Mouse (Mus musculus) left cerebral cortex, postnatal 4 days (tissue): ENCODE measurements at regions not wholly inside any gene's neighbourhood (a gene's known extent, or its start where the extent isn't known, plus 50 kb on each side); places are given as distances from the start of the nearest gene placed in this dataset.

Source experiments
- DNase-seq: peaks from one replicate; pipeline ENCODE4 v3.0.0-alpha.2; 2022
- intact Hi-C: fragments of 180-260 bp; cut with DNase I; formaldehyde crosslinking; loops from one replicate; pipeline ENCODE4 v1.15.1; 2025

DNA sequence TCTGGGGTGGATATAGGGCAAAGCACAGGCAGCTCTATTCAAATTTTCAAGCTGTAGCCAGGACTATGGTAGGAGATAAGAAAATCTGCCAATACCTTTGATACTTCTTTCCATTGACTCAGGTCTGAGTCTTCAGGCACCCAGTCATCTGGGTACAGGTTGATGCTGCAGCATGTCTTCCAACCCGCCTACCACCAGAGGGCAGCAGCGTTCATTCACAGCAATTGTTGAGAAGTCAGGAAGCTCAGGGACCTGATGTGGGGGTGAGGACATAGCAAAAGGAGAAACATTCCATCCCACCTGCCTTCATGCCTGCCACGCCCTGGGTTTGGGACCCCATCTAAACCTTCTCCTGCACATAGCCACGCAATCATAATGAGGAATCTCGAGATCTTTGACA is 118.2 kb upstream of the Gm21876 start:
- intact Hi-C loops = no loop called here

DNA sequence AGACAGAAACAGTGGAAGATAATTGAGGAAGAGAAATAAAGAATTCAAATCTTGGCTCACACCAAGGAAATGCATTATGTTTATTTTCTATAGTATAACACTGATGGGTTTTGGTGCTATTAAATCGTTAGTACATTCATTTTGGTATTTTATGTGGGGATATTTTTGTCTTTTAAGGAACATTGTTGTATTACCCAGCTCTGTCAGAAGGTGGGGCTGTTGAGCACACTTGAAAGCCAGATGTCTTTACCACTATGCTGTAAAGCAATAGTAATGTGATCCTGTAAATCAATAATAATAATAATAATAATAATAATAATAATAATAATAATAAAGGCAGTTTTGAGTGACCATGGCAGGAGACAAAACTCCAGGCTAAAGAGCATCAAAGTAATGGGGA is 120.0 kb upstream of the Gm21876 start:
- DNase-seq = no peak
- intact Hi-C loops = no loop called here

More for the DNA sequence above, 118.2 kb upstream of the Gm21876 start:
- peak; percentile 54 for DNase-seq

GRCm38 (mm10) chrX:21297349-21297748 is 121.9 kb upstream of the Gm21876 start:
- no peak for DNase-seq
- intact Hi-C loops = no loop called here

DNA sequence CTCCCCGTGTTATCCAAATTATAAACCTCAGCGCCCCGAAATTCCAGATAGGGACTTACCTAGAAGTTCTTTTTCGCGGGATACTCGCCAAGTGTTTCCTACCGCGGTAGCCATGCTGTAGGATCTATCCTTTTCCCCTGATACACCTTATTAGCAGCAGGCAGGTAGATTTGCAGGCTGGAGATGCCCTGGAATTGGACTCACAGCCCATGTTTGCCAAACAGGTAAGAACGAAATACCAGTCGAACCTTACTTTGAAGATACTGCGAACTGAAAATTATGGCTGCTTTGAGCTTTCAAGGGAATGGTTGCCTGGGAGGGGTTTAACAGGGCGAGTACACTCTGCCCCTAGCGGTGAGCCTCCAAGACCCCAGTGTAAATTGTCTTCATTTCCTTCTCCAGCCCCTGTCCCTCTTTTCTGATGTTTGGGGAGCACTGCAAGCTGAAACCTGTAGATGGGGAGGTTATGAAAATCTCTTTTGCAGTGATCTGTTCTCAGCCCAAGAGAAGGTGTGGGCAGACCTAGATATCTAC is 149.8 kb upstream of the Agtr2 start:
- intact Hi-C loops = no loop called here
- peak; percentile 11 for DNase-seq

- no peak for DNase-seq
- intact Hi-C loops = no loop called here
Observed at GRCm38 (mm10) chrX:21344397-21344796, 139.9 kb upstream of the Agtr2 start.

DNA sequence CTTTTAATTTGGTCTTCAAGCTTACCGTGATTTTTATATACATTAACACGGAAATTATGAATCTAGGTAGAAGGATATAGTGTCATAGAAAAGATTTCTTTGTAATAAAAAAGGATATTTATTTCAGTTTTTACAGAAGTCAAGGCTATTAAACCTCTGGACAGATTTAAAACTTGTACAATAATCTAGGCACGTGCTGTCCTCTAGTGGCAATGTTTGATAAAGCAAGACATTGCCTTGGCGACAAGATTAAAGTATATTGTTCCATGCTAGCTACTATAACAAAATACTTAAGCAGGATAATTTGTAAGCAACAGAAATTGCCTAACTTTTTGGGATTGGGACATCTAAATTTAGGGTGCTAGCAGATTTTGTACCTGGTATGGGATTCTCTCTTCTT is 133.8 kb upstream of the Agtr2 start:
- intact Hi-C loops = no loop called here
- DNase-seq = no peak

DNA sequence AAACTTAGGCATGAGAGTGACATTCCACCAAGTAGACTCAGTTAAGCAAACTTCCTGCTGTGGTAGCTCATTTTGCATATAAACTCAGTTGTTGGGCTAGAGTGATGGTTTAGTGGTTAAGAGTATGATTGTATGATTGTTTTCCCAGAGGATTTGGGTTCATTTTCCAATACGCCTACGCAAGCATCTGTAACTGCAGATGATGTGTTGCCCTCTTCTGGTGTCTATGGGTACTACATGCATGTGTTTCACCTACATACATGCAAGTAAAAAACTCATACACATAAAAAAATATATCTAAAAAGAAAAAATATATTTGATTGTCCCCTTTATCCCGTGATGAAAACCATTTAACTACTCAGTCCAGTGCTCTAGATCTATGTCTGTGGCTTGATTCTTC is 132.0 kb upstream of the Agtr2 start:
- no peak for DNase-seq
- intact Hi-C loops = no loop called here

DNA sequence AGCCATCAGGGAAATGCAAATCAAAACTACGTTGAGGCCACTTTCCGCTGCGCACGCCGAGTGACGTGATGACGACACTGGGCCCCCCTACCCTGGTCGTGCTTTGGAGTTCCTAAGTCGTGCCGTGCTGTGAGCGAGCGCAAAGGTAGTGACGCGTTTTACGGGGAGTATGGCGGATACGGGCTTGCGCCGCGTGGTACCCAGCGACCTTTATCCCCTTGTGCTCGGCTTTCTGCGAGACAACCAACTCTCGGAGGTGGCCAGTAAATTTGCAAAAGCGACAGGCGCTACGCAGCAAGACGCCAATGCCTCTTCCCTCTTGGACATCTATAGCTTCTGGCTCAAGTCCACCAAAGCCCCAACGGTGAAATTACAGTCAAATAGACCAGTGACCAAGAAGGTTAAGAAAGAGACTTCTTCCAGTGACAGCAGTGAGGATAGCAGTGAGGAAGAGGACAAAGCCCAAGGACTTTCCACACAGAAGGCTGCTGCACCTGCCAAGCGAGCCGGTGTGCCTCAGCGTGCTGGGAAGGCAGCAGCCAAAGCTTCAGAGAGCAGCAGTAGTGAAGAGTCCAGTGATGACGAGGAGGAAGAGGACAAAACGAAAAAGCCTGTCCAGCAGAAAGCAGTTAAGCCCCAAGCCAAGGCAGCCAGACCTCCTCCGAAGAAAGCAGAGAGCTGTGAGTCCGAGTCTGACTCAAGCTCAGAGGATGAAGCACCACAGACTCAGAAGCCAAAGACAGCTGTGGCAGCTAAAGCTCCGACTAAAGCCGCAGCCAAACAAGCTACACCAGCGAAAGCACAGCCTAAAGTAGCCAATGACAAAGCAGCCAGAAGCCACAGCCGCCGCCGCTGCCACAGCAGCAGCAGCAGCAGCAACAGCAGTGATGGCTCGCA is 123.3 kb upstream of the Agtr2 start:
- intact Hi-C loops = no loop called here
- DNase-seq = peak; percentile 60

- intact Hi-C loops = loop anchor here (10.0 kb wide), 1 partner anchor 1910 kb away; no protein-coding TSS in a partner anchor
- DNase-seq = no peak
Observed at GRCm38 (mm10) chrX:21385221-21385620, 99.1 kb upstream of the Agtr2 start.

DNA sequence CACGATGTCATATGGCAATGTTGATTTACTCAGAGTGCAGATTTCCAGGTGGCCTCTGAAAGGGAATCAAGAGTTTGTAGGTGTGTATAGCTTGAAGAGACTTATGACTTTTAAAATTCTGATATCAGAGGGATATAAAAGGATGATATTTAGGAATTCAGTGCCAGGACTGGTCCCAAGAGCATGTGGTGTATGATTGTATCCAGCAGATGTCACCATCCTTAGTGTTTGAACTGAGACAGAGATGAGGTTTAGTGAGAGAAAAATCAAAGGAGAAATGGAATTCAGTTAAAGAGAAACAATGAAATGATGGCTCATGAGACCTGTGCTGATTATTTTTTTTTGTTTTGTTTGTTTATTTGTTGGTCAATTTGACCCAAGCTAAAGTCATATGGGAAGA is 94.4 kb upstream of the Agtr2 start:
- DNase-seq = no peak
- intact Hi-C loops = loop anchor here (10.0 kb wide), 1 partner anchor 1905 kb away; no protein-coding TSS in a partner anchor

DNA sequence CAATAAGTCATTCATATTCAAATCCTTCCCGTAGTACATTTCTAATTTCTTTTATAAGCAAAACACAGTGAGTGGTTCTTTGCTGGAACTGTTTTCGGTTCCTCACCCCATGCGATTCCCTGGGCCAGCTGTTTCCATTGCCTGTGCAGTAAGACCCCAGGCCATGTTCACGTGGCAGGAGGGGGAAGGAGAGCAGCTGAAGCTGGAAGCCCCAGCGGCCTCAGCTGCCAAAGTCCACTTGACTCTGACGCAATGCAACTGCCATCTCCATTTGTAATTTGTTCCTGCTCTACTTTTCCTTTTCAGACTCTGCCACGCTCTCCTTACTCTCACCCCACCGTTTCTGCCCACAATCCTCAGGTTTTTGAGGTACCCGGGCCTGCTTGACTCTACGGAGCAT is 91.1 kb upstream of the Agtr2 start:
- DNase-seq = peak; percentile 9
- intact Hi-C loops = no loop called here

- DNase-seq = no peak
- intact Hi-C loops = no loop called here
Observed at GRCm38 (mm10) chrX:21424797-21425196, 59.5 kb upstream of the Agtr2 start.

DNA sequence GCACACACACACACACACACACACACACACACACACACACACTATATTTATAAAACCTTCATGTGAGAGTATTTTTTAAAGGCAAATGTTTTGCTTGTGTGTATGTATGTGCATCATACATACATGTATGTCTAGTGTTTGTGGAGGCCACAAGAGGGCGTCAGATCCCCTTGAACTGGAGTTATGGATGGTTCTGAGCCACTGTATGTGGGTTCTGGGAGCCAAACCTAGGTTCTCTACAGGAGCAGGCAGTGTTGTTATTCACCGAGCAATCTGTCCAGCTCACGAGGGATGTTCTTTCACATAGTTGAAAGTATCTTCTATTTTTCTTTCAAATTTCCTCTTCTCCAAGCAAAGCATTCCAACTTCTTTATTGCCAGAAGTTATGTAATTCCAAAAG is 56.3 kb upstream of the Agtr2 start:
- intact Hi-C loops = no loop called here
- no peak for DNase-seq

DNA sequence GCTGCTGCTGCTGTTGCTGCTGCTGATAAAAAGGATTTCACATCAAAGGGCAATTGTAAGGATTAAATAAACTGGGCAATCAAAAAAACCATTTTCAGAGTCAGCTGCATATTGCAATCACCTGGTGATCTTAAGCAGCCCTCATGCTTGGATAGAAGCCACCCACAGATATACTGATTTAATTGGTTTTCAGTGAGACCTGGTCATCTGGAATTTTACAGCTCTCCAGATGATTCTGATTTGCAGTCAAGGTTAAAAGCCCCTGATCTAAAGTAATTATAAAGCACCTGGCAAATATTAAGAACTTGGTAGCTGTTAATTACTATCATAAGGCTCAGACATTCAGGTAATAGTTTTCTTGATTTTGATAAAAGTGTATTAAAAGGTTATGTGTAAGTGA is 50.8 kb upstream of the Agtr2 start:
- intact Hi-C loops = no loop called here

More for the DNA sequence above, 50.8 kb upstream of the Agtr2 start:
- DNase-seq = no peak
